Mouse (Mus musculus): Measurements from ENCODE around the gene Adgrg5.

GRCm38 (mm10) chr8:94917851-94918495 lies 5.5 kb upstream of the Adgrg5 start, which contains the start of gene Ccdc102a:
- no peak for TF ChIP-seq CTCF (IDR thresholded peaks at IDR 0.05; ENCODE audit: borderline replicate concordance, control insufficient read depth, extremely low read depth, insufficient read depth, low read length, poor library complexity)
- TF ChIP-seq POLR2A (IDR thresholded peaks at IDR 0.05; ENCODE audit: control insufficient read depth, extremely low read depth, insufficient read depth, low read length, poor library complexity) = no peak

Data from thymus, adult 2 months (tissue).